Mouse (Mus musculus) spleen, postnatal 36 days (tissue): ENCODE data around the gene Zfp597.

Experiments
- DNase-seq, 2 experiments: peaks; one replicate each; pipeline ENCODE4 v3.0.0; 2022; ENCODE audit warnings: low spot score in 2 of 2, mixed read lengths in 1 of 2

The Zfp597 gene

DNA sequence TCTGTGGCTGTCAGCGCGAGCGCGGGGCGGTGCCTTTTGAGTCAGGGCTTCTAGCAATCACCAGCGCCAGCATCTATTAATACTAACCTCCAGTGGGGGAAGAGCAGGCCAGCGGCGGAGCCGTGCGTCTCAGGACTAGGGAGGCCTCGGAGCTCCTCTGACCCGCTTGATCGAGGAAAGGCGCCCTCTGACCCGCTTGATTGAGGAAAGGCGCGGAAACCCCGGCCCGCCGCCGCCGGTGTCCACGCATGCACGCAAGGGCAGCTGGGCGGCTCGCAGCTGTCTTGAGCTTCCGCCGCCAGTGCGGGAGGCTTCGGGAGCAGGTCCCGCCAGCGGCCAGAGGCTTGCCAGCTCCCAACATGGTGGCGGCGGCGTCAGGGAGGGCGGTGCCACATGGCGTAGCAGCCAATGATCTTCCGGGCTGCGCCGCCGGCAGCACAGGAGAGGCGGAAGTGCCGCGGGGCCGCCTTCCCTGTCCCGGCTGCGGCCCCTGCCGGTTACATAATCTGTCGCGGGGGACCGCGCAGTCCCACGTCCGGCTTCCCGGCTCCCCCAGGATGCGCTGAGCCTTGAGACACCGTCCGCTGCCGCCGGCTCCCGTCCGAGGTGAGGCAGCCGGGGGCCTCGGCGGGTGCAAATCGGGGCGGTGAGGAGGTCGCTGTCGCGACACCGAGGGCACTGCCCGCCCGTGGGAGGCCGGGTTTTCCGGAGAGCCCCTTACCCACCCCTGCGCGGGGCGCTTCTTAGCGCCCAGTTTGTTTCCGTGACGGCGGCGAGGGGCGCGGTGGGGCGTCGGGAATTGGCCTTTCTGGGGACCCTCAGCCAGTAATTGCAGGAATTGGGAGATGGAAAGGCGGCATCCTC, at the start of gene Zfp597, which contains the start of gene Gm20695:
Gene Zfp597 (minus strand): TSS at position 361 of the 864 bp plus-strand sequence.
Gene Gm20695 (plus strand): TSS at position 448 of the 864 bp plus-strand sequence.
- DNase-seq: peak; percentile 94 to 95

DNA sequence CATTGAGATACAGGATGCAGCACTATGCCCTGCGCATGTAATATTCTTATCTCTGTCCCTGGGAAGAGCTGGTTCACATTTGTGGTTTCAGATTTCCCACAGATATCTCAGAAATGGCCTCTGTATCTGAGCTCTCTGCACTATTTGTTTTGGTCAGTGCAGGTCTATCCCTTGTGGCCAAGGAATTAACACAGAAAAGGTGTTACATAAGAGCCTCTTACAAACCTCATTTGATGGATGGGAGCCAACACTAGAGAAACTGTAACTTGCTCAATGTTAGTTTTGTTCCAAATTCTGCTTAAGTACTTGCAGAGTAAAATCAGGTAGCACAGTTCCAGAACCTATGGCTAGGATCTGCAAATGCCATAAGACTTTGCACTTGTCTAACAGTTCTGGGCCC, 49.7 kb upstream of the Zfp597 start:
- no peak for DNase-seq

DNA sequence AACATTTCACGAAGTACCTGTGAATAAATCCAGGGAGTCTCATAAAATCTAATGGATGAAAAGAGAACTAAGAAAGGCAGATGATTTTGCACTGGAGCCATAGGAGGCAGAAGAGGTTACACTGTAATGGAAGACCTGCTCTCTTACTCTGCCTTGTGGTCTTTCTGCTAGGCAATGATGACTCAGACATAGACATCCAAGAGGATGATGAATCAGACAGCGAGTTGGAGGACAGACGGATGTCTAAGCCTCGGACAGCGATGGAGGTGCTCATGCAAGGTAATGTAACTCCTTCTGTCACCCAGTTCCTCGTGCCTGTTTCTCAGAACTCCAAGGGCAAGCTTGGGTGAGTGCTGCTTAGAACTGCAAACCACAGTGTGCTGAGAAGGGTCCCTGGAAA, 49.2 kb upstream of the Zfp597 start:
- DNase-seq: no peak

DNA sequence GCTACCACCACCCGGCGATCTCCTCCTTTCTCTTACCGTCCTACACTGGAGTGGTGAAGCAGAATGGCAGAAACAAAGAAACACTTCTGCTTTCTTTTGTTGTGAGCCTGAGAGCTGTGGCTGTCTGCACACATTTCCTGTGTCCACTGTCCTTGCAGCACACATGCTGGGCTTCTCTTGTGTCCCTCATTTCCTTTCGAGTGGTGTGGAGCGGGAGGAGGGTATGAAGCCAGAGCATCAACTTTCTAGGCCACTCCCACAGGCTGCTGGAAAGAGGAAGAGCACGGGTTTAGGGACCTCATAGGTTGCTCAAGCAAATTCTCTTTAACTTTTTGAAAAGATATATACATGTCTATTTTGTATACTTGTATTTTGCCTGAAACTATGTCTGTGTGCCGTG, 44.8 kb upstream of the Zfp597 start:
- peak in 1 of 2 experiments; percentile 7 for DNase-seq

DNA sequence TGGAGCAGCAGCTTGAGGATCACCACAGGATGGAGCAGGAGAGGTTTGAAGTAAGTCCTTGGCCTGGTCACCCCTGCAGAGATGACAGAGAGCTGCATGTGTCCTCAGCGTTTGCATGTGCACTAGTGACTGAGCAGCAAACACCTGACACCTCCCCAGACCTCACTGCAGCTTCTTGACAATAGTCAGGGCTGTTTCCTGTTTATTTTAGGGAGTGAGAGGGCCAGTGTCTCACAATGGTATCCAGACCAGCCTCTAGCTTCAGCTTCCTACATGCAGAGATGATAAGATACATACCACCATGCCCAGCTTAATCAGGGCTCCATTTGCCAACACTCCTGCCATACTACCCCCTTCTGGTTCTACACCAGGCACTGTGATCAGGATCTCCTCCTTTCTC, 44.2 kb upstream of the Zfp597 start:
- no peak for DNase-seq

DNA sequence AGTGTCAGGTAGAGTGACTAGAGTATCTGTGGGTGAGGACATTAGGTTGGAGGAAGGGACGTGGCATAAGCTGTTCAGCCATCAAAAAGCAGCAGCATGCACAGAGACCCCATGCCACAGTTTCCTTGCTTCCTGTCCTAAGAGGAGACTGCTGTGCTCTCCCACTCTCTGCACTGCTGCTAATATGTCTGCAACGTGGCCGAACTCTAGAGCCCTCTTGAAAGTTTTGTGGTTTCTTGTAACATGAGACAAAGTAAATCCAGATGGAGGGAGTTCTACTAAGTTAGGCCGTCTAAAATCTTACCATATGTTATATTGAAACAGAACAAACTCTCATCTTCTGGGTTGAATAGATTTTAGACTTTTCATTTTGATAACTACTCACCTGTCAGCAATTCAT, 39.6 kb upstream of the Zfp597 start:
- DNase-seq: no peak

DNA sequence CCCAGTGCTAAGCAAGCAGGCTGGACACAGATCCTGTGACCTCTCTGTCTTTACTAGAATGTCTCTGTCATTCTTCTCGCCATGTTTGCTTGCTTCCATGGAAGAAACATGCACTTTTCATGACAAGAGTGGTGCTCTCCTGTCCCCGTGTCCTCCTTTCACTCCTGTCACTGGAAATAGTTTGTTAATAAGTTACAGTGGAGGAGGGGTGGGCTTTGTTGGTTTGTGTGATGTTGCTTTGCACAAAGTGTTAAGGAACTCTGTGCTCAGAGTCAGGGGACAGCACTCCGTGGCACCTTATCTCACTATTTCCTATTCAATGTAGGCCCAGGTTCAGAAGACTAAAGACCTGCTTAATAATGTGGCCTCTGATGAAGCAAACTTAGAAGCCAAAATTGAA, 39.2 kb upstream of the Zfp597 start:
- DNase-seq: no peak

DNA sequence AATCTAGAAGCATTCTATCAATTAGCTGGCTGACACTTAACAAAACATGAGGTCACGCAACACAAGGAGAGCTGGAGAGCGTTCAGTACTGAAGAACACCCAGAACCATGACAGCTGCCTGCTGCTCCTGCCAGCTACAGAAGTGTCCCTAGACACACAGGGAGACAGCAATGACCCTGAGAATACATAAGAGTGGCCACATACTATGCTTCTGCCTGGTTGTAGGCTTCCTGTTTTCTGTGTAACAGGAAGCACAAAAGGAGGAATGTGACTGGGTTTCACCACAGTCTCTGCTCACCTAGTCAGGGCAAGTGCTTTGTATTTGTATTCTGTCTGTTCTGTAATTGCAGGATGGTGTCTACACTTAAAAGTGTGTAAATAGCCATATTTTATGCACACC, 36.4 kb upstream of the Zfp597 start:
- no peak for DNase-seq

DNA sequence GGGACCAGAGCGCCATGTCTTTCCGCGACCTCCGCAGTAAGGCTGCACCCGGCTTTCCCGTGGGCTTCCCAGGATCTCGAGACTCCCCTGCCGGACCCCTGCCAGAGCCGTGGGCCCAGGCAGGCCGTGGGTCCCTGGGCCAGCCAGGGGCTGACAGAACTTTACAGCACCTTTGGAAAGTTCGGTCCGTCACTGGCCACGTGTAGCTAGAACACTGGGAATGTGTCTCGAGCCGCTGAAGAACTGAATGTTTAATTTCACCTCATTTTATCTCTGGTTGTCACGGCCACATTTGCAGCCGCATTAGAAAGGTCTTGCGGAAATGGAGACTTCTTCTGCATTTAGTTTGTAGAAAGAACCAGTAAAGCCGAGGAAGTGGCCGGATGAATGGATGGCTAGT, 24.8 kb upstream of the Zfp597 start:
- DNase-seq: peak in 1 of 2 experiments; percentile 24

DNA sequence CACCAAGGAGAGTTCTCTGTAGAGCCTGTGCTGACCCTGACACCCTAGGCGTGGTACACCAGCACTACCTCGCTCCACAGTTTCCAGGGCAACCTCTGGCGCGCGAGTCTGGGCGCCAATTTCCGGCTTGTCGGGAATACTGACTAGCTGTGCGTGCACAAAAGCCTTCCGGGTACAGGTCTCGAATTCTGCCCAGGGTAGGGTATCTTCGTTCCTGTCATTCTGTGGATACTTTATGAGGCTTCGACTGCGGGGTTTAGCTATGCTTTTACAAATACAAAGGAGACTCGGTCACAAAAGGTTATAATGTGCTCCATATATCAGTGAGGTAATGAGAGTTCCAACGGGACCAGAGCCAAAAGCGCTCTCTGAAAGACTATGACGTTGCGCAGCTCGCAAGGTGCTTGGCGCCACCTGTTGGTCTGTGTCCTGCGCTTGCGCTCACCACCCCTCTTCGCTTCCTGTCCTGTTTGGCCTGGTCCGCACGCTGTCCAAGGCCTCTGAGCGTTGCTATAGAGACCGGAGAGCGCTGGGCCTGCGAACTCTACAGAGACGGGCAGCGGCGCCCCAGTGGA, 24.3 kb upstream of the Zfp597 start, which contains the start of the genes 1700037C18Rik and Cluap1:
Gene 1700037C18Rik (minus strand): TSS at position 153 of the 575 bp plus-strand sequence.
Gene Cluap1 (plus strand): TSS at position 265 of the 575 bp plus-strand sequence.
- DNase-seq: peak; percentile 89 to 90

DNA sequence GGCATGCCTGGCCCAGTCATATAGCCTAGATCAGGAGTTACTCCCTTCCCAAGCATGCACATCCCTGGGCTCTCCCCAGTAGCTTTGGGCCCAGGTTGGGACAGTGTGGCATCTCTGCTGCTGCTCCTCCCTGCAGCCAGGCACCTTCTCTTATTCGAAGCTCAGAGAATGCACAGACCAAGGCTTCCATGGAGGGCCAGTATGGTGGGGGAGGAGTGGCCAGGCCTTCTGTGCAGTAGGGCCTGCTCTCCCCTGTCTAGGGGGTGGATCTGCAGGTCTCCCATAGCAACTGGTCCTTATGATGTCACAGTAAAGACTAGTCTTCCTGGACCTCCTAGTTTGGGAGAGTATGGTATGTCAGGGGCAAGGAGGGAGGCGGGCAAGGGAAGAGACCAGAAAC, 23.1 kb upstream of the Zfp597 start:
- no peak for DNase-seq

DNA sequence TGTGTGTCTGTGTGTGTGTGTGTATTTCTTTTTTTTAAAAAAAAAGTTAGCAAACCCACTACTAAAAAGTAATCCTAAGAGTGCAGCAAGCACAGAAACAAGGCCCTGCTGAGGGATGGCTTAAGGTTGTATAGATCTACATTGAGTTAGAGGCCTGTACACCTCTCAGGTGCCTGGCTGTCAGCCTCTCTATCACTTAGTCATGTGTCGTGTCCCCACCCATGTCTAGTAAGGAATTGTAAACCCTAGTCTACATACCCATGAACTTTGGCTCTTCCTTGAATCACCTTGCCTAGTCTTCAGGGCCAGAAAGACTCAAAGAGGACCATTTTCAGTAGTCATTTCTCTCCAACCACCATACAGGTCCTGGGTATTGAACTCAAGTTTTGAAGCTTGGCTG, 12.2 kb upstream of the Zfp597 start:
- DNase-seq: no peak

DNA sequence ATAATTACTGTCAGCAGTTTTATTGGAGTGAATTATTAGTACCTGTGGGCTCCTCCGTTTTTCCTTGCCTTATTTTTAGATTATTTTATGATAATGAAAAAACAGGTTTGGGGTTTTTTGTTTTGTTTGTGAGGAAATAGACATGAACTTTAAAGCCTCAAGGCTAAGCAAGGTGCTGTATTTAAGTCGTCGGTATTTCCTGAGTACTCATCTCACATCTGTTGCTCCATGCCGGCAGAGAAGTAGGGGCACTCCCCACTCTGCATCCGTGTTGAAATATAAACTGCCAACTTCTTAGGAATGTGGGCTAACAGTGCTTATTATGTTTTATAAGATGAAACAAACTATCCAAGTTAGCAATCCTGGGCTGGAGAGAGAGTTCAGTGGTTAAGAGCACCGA, 11.7 kb upstream of the Zfp597 start:
- no peak for DNase-seq

DNA sequence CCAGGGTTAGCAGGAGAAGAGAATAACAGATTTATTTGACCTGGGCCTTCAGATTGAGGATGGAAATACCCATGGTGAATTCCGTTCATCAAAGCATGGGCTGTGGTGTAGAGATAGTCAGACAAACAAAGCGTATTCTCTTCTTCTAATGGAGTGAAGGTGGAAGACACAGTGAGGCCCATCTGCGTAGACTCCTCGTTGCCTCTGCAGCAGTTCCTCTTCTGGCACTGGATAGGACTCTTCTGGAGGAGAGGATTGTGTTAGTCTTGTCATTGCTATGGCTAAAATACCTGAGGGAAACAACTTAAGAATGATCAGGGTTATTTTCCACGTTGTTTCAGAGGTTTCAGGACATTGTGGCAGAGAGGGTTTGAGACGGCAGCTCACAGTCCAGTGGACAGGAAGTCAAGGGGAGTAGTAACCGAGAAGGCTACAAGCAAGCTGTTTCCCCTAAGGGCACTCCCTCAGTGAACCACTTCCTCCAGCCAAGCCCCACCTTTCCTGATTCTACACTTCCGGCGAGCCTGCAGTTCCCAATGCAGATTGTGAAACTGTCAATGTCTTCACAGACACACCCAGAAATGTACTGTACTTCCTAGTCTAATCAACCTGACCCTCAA, 10.9 kb upstream of the Zfp597 start:
- DNase-seq: peak; percentile 89 to 90

DNA sequence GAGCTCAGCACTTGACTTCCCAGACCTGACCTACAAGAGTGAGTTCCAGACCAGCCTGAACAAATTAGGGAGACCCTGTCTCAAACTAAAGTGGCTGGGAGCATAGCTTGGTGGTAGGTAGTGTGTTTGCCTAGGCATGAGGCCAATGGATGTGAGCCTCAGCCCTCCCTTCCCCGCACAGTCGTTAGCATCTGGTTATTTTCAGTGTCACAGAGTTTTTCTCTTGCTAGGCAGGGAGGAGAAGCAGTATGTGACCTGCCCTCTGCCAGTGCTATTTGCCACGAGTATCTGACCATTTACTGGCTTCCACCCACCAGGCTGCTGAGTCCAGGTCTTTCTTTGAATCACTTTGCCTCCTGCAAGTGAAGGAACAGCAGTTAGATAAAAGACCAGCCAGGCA, 9.4 kb upstream of the Zfp597 start:
- DNase-seq: no peak

DNA sequence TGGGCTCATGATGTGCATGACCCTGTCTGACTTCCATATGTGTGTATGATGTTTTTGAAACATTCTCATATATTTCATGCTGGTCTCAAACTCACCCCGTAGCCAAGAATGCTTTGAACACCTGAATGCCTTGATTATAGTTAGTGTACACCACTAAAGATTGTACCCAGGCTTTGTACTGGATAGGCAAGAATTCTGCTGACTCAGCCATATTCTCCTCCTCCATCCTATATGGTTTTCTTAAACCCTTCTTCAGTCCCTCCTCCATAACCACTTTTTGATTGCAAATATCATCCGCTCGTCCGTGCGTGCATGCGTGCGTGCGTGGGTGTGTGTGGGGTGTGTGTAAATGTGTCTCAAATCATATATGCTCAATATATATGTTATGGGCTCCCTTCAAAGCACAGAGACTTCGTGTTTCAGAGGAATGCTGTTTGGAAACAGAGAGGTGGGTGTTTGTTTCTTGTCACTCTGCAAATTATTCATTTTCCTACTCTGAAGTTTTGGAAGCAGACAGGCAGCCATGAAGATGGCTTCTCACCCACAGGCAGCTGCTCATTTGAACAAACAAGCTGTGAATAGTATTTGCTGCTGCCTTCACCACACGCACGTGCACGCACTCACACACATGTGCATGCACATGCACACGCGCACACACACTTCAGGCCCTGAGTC, 7.4 kb upstream of the Zfp597 start:
- no peak for DNase-seq

DNA sequence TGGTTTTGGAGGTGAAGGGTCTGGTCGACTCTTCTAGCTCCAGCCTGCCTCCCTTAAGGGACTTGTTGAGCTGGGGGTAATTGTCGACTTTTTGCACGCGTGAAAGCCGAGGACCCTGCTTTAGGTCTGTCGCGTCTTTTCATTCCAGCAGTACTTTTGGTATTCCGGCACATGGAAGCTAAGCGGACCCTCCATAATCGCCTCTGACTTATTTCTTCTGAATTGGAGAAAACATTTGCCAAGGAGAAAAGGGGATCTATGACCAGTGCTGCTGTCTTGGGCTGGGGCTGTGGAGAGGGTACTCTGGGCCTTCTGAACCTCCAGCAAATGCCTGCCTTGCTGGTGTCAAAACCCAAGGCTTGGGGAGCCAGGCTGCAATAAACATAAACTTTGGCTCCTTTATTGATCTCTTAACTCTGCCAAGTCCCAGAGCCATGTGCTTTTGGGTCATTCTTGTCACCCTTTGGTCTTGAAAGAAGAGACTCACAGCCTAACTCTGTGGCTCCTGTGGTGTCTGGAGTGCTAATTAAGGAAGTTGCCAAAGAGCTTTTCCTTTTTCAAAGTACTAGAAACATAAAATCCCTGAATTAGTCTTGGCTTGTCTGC, 807 bp upstream of the Zfp597 start:
- DNase-seq: no peak

DNA sequence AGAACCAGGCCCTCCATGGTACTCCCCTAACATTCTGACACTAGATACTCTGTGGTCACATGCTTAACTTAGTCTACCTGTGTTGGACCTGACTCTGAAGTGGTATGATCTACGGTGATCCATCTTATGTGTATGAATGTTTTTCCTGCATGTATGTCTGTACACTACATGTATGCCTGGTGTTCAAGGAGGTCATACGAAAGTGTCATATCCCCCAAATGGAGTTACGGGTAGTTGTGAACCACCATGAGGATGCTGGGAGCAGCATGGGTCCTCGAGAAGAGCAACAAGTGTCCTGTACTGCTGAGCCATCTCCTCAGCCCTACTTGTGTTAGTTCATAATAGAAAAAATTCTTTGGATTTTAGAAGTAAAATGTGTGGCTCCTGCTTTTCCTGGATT, 8.0 kb downstream of the Zfp597 start:
- DNase-seq: no peak

DNA sequence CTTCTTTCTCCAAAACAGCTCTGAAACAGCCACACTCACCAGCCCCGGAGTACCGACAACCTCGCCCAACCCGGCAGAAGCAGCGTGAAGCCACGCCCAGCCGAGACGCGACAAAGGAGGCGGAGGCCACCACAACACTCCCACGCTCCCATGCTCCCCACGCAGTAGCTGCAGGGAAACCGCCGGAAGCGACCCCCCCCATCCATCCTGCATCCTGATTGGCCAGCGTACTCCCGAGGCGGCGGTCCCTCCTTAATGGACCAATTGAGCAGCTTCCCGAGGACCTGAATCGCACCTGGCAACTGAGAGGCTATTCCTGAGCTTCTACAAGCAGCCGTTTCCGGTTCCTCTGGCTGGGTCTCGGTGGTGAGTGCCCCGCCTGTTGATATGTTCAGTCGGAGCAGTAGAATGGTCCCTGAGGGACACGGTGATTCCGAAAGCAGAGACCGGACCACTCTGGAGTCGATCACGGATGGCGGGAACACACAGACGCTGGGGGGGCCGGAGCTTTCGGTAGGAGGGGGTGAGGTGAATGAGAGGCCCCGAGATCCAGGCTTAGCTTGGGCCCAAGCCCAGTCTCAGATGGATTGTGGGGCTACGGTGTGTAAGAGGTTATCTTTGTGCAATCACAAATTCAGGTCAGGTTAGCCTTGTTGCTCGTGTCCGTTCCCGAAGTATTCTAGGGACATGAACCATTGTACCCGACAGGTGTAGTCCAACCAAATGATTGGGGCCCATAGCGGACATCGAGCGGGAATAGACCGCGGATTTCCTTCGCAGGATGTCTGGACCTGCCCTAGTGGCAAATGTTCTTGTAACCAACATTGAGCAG, 11.9 kb downstream of the Zfp597 start, which contains the start of gene Naa60:
Gene Naa60 (plus strand): TSS at position 160 of the 832 bp plus-strand sequence.
- DNase-seq: peak; percentile 90

DNA sequence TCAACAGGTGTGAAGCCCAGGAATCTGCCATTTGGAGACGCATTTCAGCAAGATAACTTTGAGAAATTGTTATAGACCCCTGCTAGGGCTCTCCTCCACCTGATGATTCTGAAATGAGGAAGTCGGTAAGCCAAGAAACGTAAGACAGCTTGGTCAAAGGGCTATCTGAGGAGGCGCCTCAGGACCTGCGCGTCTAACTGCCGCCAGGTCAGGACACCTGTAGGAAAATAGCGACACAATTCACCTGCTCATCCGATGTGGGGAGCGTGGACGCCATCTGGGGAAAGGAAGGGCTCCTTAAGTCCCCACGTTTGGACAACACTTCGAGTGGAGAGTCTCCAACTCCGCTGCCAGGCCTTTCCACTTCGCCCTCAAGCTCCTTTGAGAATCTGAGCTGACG, 12.5 kb downstream of the Zfp597 start:
- no peak for DNase-seq

DNA sequence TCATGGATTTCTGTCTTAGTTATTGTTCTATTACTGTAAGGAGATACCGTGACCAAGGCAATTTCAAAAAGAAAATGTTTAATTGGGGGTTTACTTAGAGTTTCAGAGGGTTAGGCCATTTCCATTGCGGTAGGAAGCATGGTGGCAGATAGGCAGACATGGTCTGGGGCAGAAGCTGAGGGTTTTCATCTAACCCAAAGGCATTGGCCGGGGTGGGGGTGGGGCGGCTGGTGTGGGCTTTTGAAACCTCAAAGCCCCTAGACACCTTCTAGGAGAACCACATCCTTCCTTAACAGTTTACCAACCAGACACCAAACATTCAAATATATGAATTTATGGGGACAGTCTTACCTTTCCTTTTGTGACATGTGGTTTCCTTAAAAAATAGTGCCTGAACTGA, 25.1 kb downstream of the Zfp597 start:
- DNase-seq: no peak
